Mouse (Mus musculus) midbrain, postnatal 0 days (tissue): ENCODE results near the gene Ddx55. TPM values are rescaled to one million over a fixed set of nuclear protein-coding genes. Genes with fewer than 3 reads are reported as not detected.

Experiments
- ATAC-seq: fragments of 200-750 bp; cut with Nextera tagmentation; 2 replicates; pipeline ENCODE4 v1.8.0; 2017; ENCODE audit warnings: moderate number of reproducible peaks, mild to moderate bottlenecking, moderate TSS enrichment, moderate library complexity; ENCODE audit not compliant: low FRiP score
- DNase-seq: peaks from one replicate; pipeline ENCODE4 v3.0.0-alpha.2; 2015; ENCODE audit warnings: low spot score
- H3K27ac ChIP-seq: fragments of 300-500 bp; sonication (generic); 2 replicates; pipeline ENCODE4 v1.5.1; 2014; ENCODE audit warnings: low read depth, mild to moderate bottlenecking, low read length, mixed read lengths
- H3K27me3 ChIP-seq: fragments of 300-500 bp; sonication (generic); 2 replicates; pipeline ENCODE4 v1.6.1; 2014; ENCODE audit warnings: low read length, control low read depth, mixed read lengths; ENCODE audit not compliant: insufficient read depth
- H3K36me3 ChIP-seq: fragments of 300-500 bp; sonication (generic); 2 replicates; pipeline ENCODE4 v1.6.1; 2014; ENCODE audit warnings: low read length, control low read depth, mixed read lengths; ENCODE audit not compliant: insufficient read depth
- H3K4me1 ChIP-seq: fragments of 300-500 bp; sonication (generic); 2 replicates; pipeline ENCODE4 v1.6.1; 2014; ENCODE audit warnings: mild to moderate bottlenecking, control low read depth, antibody characterized with exemption, low read length, mixed read lengths; ENCODE audit not compliant: insufficient read depth
- H3K4me2 ChIP-seq: fragments of 300-500 bp; sonication (generic); 2 replicates; pipeline ENCODE4 v1.6.1; 2014; ENCODE audit warnings: low read depth, mild to moderate bottlenecking, low read length, mixed read lengths; ENCODE audit not compliant: poor library complexity, severe bottlenecking
- H3K4me3 ChIP-seq: fragments of 300-500 bp; sonication (generic); 2 replicates; pipeline ENCODE4 v1.5.1; 2014; ENCODE audit warnings: low read depth, mild to moderate bottlenecking, low read length, moderate library complexity
- H3K9ac ChIP-seq: fragments of 300-500 bp; sonication (generic); replicated peaks from 2 replicates; pipeline ENCODE4 v1.6.1; 2014; ENCODE audit warnings: mild to moderate bottlenecking, low read length, moderate library complexity, mixed read lengths; ENCODE audit not compliant: poor library complexity, severe bottlenecking
- H3K9me3 ChIP-seq: fragments of 300-500 bp; sonication (generic); 2 replicates; pipeline ENCODE4 v1.6.1; 2016; ENCODE audit warnings: low read length, control low read depth
- CTCF ChIP-seq: IDR thresholded peaks from 2 replicates; pipeline ENCODE4 v1.5.1; 2016; ENCODE audit warnings: antibody characterized with exemption, mild to moderate bottlenecking
- WGBS: fragments of 180-500 bp; shearing (Covaris S2); extraction: QIAGEN DNeasy Blood & Tissue Kit; methylation state at CpG from one replicate; pipeline ENCODE4 v1.1.7; 2014; 5-methylcytosine and 5-hydroxymethylcytosine counted together
- polyA plus RNA-seq: library from polyadenylated mRNA; unstranded; fragments of >200 nt; fragmentation: Nextera tagmentation; extraction: Ambion mirVana; gene quantifications from 2 replicates; pipeline ENCODE4 v1.2.1, GENCODE M21; 2015
- total RNA-seq: library from RNA; depleted of rRNA; stranded (reverse); fragments of >200 nt; gene quantifications from 2 replicates; pipeline ENCODE4 v1.2.3, GENCODE M21; 2014

The Ddx55 gene
- total and polyA plus RNA-seq, 2 experiments from 2014 or later = 14.9 to 26.9 TPM

- ATAC-seq (no peak), DNase-seq (no peak)
- no peak for TF ChIP-seq CTCF
- no peak overlapping the region for H3K9ac ChIP-seq
- H3K4me3 ChIP-seq = no peak overlapping the region
- H3K27ac ChIP-seq = no peak overlapping the region
- H3K27me3 ChIP-seq = no peaks in the 10 kb centered on the region
- peaks cover 9% of the 10 kb centered on the region for H3K4me1 ChIP-seq
- H3K4me2 ChIP-seq = no peak overlapping the region
- H3K9me3 ChIP-seq = no peaks in the 10 kb centered on the region
- 40% methylated on average over 7 of the region's 7 CpGs for WGBS
- no peaks in the 10 kb centered on the region for H3K36me3 ChIP-seq
Measured at GRCm38 (mm10) chr5:124532451-124532850, 20.2 kb upstream of the Ddx55 start.

GRCm38 (mm10) chr5:124535016-124535415, 17.6 kb upstream of the Ddx55 start:
- ATAC-seq = no peak
- Histone ChIP-seq H3K27me3 (no peaks in the 10 kb centered on the region), H3K4me3 (no peak overlapping the region), H3K27ac (no peak overlapping the region), H3K36me3 (no peaks in the 10 kb centered on the region), H3K4me1 (peaks cover 4% of the 10 kb centered on the region; the same call in 1 of the 2 replicates), H3K9ac (no peak overlapping the region), H3K9me3 (no peaks in the 10 kb centered on the region), H3K4me2 (no peak overlapping the region)
- 65% methylated on average over 5 of the region's 5 CpGs for WGBS
- no peak for DNase-seq
- TF ChIP-seq CTCF = no peak

DNA sequence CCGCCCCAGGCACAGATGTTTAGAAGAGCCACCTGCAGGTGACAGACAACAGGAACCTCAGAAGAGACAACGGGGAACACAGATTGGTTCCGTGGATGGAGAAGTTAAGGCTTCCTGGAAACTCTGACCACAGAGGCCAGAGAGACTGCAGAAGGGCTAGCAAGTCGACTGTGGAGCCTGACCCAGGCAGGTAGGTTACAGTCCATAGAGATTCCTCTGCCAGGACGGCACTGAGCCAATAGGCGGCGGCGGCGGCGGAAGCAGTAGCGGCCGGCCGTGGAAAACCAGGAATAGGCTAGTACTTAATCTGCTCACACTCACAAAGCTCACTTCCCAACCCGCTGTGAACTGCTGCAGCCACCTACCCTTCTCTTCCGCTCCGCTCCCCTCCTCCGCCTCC, 15.9 kb upstream of the Ddx55 start:
- no peaks in the 10 kb centered on the region for H3K4me1 ChIP-seq
- 3% methylated on average over 16 of the region's 17 CpGs for WGBS
- no peak overlapping the region for H3K27ac ChIP-seq
- no peak for ATAC-seq
- no peaks in the 10 kb centered on the region for H3K27me3 ChIP-seq
- no peak overlapping the region for H3K4me3 ChIP-seq
- no peak for TF ChIP-seq CTCF
- no peak for DNase-seq
- peak overlapping the region; percentile 39; the same call in 1 of the 2 replicates for H3K9ac ChIP-seq
- no peaks in the 10 kb centered on the region for H3K9me3 ChIP-seq
- no peaks in the 10 kb centered on the region for H3K36me3 ChIP-seq
- peak overlapping the region; percentile 33 for H3K4me2 ChIP-seq

DNA sequence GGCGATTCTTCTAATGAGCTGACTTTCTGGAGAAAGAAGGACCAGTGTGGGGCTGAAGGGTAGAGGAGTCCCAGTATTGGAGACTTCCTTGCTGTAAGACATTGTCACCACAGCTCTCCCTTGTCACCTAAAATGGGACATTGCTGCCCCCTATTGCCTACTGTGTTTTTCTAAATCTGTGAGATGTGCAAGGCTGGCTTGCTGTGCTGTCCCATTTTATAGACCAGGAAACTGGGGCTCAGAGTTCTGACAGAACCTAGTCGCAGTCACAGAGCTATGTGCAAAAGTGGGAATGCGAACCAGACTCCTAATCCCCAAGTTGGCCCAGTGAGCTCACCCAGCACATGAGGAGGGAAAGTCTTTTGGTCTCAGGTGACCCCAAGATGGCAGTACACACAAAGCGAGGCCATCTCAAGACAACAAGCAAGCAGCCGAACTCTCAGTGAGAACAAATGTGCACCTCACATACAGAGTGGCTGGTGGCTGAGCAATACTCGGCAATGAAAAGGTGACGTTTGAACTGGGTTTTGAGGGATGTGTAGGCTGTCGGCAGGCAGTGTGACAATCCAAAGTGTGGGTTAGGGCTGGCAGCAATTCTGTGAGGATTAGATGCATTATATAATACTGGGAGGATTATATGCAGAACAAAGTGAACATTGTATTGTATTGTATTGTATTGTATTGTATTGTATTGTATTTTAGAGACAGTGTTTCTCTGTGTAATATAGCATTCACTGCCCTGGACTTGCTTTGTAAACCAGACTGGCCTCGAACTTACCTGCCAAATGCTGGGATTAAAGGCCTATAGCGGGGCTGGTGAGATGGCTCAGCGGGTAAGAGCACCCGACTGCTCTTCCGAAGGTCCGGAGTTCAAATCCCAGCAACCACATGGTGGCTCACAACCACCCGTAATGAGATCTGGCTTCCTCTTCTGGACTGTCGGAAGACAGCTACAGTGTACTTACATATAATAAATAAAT, 13.6 kb upstream of the Ddx55 start:
- peaks cover 4% of the 10 kb centered on the region for H3K36me3 ChIP-seq
- no peaks in the 10 kb centered on the region for H3K27me3 ChIP-seq
- H3K9me3 ChIP-seq = no peaks in the 10 kb centered on the region
- peak; percentile 54 for TF ChIP-seq CTCF
- DNase-seq = peak; percentile 40
- ATAC-seq = no peak
- no peak overlapping the region for H3K27ac ChIP-seq
- H3K9ac ChIP-seq = no peak overlapping the region
- H3K4me1 ChIP-seq = no peaks in the 10 kb centered on the region
- H3K4me2 ChIP-seq = no peak overlapping the region
- whole genome bisulfite sequencing = 74% methylated on average over 14 of the region's 16 CpGs
- H3K4me3 ChIP-seq = no peak overlapping the region

DNA sequence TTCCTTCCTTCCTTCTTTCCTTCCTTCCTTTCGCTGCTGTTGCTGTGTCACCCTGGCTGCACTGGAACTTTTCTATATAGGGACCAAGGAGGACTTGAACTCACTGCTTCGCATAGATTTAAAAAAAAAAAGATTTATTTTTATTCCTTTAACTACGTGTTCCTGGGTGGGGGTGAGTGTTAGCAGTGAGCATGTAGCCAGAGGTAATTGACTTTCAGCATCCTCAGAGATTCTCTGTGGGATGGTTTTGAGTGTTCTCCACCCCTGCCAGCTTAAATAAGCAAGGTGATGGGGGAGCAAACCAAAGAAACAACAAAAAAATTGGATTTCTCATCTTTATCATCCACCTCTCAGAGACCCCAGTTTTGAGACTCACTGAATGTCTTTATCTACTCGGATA, 12.8 kb upstream of the Ddx55 start:
- peaks cover 8% of the 10 kb centered on the region for H3K36me3 ChIP-seq
- no peak for ATAC-seq
- 73% methylated on average over 4 of the region's 4 CpGs for WGBS
- 0 out of 2 replicates have a peak overlapping the region, but pooled peaks have one; percentile 26 for H3K4me2 ChIP-seq
- no peak for TF ChIP-seq CTCF
- H3K9ac ChIP-seq = no peak overlapping the region
- no peaks in the 10 kb centered on the region for H3K27me3 ChIP-seq
- peak overlapping the region; percentile 84 for H3K4me3 ChIP-seq
- no peaks in the 10 kb centered on the region for H3K9me3 ChIP-seq
- no peaks in the 10 kb centered on the region for H3K4me1 ChIP-seq
- no peak for DNase-seq
- H3K27ac ChIP-seq = peak overlapping the region; percentile 76

- Histone ChIP-seq H3K27me3 (no peaks in the 10 kb centered on the region), H3K27ac (peak within 1 kb of the TSS; percentile 76), H3K9me3 (no peaks in the 10 kb centered on the region), H3K36me3 (peaks cover 10% of the 10 kb centered on the region), H3K4me1 (no peaks in the 10 kb centered on the region), H3K4me3 (peak within 1 kb of the TSS; percentile 84), H3K9ac (peak within 1 kb of the TSS; percentile 58), H3K4me2 (peak within 1 kb of the TSS; percentile 72)
- peak; percentile 45 for TF ChIP-seq CTCF
- DNase-seq = peak; percentile 99
- under 1% methylated on average over 35 of the region's 35 CpGs for WGBS
- peak; percentile 97 for ATAC-seq
Measured at GRCm38 (mm10) chr5:124540383-124540786, 12.3 kb upstream of the Ddx55 start, which contains the start of gene Tmed2. TSS of gene Tmed2 (plus strand) at chr5:124540695.
